Mouse (Mus musculus) G1E (cell line): ENCODE measurements at regions not wholly inside any gene's neighbourhood (a gene's known extent, or its start where the extent isn't known, plus 50 kb on each side); places are given as distances from the start of the nearest gene placed in this dataset.

Experiments
- ATAC-seq: 2 replicates; pipeline ENCODE4 v1.8.0; 2016; ENCODE audit warnings: mild to moderate bottlenecking; ENCODE audit not compliant: insufficient number of reproducible peaks, poor library complexity, low FRiP score, severe bottlenecking; ENCODE audit errors: extremely low read depth
- DNase-seq: peaks from one replicate; pipeline ENCODE4 v3.0.0; 2012; ENCODE audit warnings: low spot score
- H3K27me3 ChIP-seq: 2 replicates; pipeline ENCODE4 v1.6.1; 2012; ENCODE audit warnings: mild to moderate bottlenecking, low read length, inconsistent platforms; ENCODE audit not compliant: insufficient read depth
- H3K36me3 ChIP-seq: replicated peaks from 2 replicates; pipeline ENCODE3; 2012; ENCODE audit warnings: mild to moderate bottlenecking, inconsistent platforms
- H3K4me1 ChIP-seq: 2 replicates; pipeline ENCODE4 v1.6.1; 2012; ENCODE audit warnings: low read depth, low read length, inconsistent platforms, mixed read lengths; ENCODE audit not compliant: insufficient read depth
- H3K4me3 ChIP-seq: 2 replicates; pipeline ENCODE4 v1.5.1; 2012; ENCODE audit warnings: low read depth, mild to moderate bottlenecking, inconsistent platforms, low read length, moderate library complexity, mixed read lengths
- H3K9me3 ChIP-seq: replicated peaks from 2 replicates; pipeline ENCODE4 v1.6.1; 2012; ENCODE audit warnings: inconsistent platforms
- CTCF ChIP-seq: IDR thresholded peaks from 2 replicates; pipeline ENCODE4 v1.5.1; 2012; ENCODE audit warnings: low read depth, low read length, inconsistent platforms, mixed read lengths
- GATA1 ChIP-seq: IDR thresholded peaks from 2 replicates; pipeline ENCODE4 v1.6.1; 2012; ENCODE audit warnings: borderline replicate concordance, low read length, inconsistent platforms, mixed read lengths
- GATA2 ChIP-seq: IDR thresholded peaks from 2 replicates; pipeline ENCODE4 v1.6.1; 2012; ENCODE audit warnings: low read depth, low read length, inconsistent platforms, borderline replicate concordance
- POLR2AphosphoS5 ChIP-seq: IDR thresholded peaks from 2 replicates; pipeline ENCODE4 v1.6.1; 2012; ENCODE audit warnings: low read depth, low read length, inconsistent platforms; ENCODE audit not compliant: insufficient replicate concordance
- TAL1 ChIP-seq: conservative IDR thresholded peaks from 2 replicates; pipeline ENCODE4 v1.6.1; 2012; ENCODE audit warnings: low read depth, low read length, inconsistent platforms, mixed read lengths

- no peaks in the 10 kb centered on the region for H3K27me3 ChIP-seq
- TF ChIP-seq POLR2AphosphoS5: no peak
- no peak for DNase-seq
- no peak overlapping the region for H3K4me3 ChIP-seq
- peaks cover 69% of the 10 kb centered on the region for H3K9me3 ChIP-seq
- no peaks in the 10 kb centered on the region for H3K36me3 ChIP-seq
- no peak for ATAC-seq
- no peaks in the 10 kb centered on the region for H3K4me1 ChIP-seq
Measured at GRCm38 (mm10) chr5:119149389-119150185, 520.9 kb upstream of the Tbx3 start.

- H3K9me3 ChIP-seq: peaks cover 60% of the 10 kb centered on the region
Measured at GRCm38 (mm10) chr5:119153086-119153485, 517.4 kb upstream of the Tbx3 start.

GRCm38 (mm10) chr5:119156638-119157037, 513.8 kb upstream of the Tbx3 start:
- no peak overlapping the region for H3K4me3 ChIP-seq
- TF ChIP-seq GATA2 (no peak), POLR2AphosphoS5 (no peak), GATA1 (no peak), TAL1 (no peak), CTCF (no peak)
- H3K36me3 ChIP-seq: no peaks in the 10 kb centered on the region
- H3K4me1 ChIP-seq: no peaks in the 10 kb centered on the region
- no peak for DNase-seq
- no peak for ATAC-seq
- no peaks in the 10 kb centered on the region for H3K27me3 ChIP-seq
- peaks cover 60% of the 10 kb centered on the region for H3K9me3 ChIP-seq

More at GRCm38 (mm10) chr5:119153086-119153485, 517.4 kb upstream of the Tbx3 start:
- Histone ChIP-seq H3K4me3 (no peak overlapping the region), H3K27me3 (no peaks in the 10 kb centered on the region), H3K36me3 (no peaks in the 10 kb centered on the region), H3K4me1 (no peaks in the 10 kb centered on the region)
- ATAC-seq (no peak), DNase-seq (no peak)
- no peak for TF ChIP-seq GATA1
- no peak for TF ChIP-seq POLR2AphosphoS5
- no peak for TF ChIP-seq TAL1
- no peak for TF ChIP-seq CTCF
- TF ChIP-seq GATA2: no peak

- DNase-seq (no peak), ATAC-seq (no peak)
- H3K36me3 ChIP-seq: no peaks in the 10 kb centered on the region
Measured at GRCm38 (mm10) chr5:119158171-119158570, 512.3 kb upstream of the Tbx3 start.

GRCm38 (mm10) chr5:119162132-119162675, 508.3 kb upstream of the Tbx3 start:
- Histone ChIP-seq H3K9me3 (peaks cover 77% of the 10 kb centered on the region), H3K27me3 (no peaks in the 10 kb centered on the region), H3K36me3 (no peaks in the 10 kb centered on the region), H3K4me1 (no peaks in the 10 kb centered on the region), H3K4me3 (no peak overlapping the region)
- TF ChIP-seq GATA1 (no peak), POLR2AphosphoS5 (no peak), CTCF (no peak), GATA2 (no peak), TAL1 (no peak)
- ATAC-seq: no peak
- DNase-seq: no peak

More at GRCm38 (mm10) chr5:119158171-119158570, 512.3 kb upstream of the Tbx3 start:
- no peaks in the 10 kb centered on the region for H3K27me3 ChIP-seq
- no peak overlapping the region for H3K4me3 ChIP-seq
- no peaks in the 10 kb centered on the region for H3K4me1 ChIP-seq
- peaks cover 59% of the 10 kb centered on the region for H3K9me3 ChIP-seq
- no peak for TF ChIP-seq GATA2
- no peak for TF ChIP-seq CTCF
- no peak for TF ChIP-seq POLR2AphosphoS5
- TF ChIP-seq TAL1: no peak

GRCm38 (mm10) chr5:119167718-119168117, 502.8 kb upstream of the Tbx3 start:
- Histone ChIP-seq H3K36me3 (no peaks in the 10 kb centered on the region), H3K27me3 (no peaks in the 10 kb centered on the region), H3K9me3 (peaks cover 86% of the 10 kb centered on the region), H3K4me1 (no peaks in the 10 kb centered on the region), H3K4me3 (no peak overlapping the region)
- DNase-seq (no peak), ATAC-seq (no peak)
- TF ChIP-seq GATA1: no peak
